Mouse (Mus musculus) lung, adult 2 months (tissue): Measurements from ENCODE around the gene Tut1.

Experiments
- CTCF ChIP-seq: fragments of 200-500 bp; IDR thresholded peaks from 2 replicates; pipeline ENCODE4 v1.5.1; 2011; ENCODE audit warnings: mild to moderate bottlenecking, low read length, control low read depth; ENCODE audit not compliant: insufficient read depth
- POLR2A ChIP-seq: fragments of 200-500 bp; IDR thresholded peaks from 2 replicates; pipeline ENCODE4 v1.6.1; 2011; ENCODE audit warnings: low read depth, mild to moderate bottlenecking, control low read depth, low read length, borderline replicate concordance; ENCODE audit errors: extremely low read depth

GRCm38 (mm10) chr19:8928689-8929223 is 24.9 kb upstream of the Tut1 start:
- TF ChIP-seq CTCF, result no peak
- TF ChIP-seq POLR2A, result no peak
